Mouse (Mus musculus) kidney, adult 2 months (tissue): ENCODE results near the gene Dnpep. TPM values are rescaled to one million over a fixed set of nuclear protein-coding genes. Genes with fewer than 3 reads are reported as not detected.

Source experiments
- DNase-seq: peaks from one replicate; pipeline ENCODE4 v3.0.0; 2021
- H3K27ac ChIP-seq: fragments of 200-500 bp; 2 replicates; pipeline ENCODE4 v1.5.1; 2012; ENCODE audit warnings: low read depth, low read length, control low read depth, inconsistent platforms; ENCODE audit not compliant: insufficient read depth
- H3K27me3 ChIP-seq: fragments of 200-500 bp; replicated peaks from 2 replicates; pipeline ENCODE4 v1.6.1; 2012; ENCODE audit warnings: mild to moderate bottlenecking, moderate library complexity, low read length, inconsistent platforms; ENCODE audit not compliant: control insufficient read depth, insufficient read depth
- H3K36me3 ChIP-seq: fragments of 200-500 bp; 2 replicates; pipeline ENCODE4 v1.6.1; 2012; ENCODE audit warnings: mild to moderate bottlenecking, moderate library complexity, low read length, inconsistent platforms; ENCODE audit not compliant: control insufficient read depth, insufficient read depth
- H3K4me1 ChIP-seq: fragments of 200-500 bp; 2 replicates; pipeline ENCODE4 v1.6.1; 2011; ENCODE audit warnings: low read length; ENCODE audit not compliant: control insufficient read depth, insufficient read depth
- H3K4me3 ChIP-seq: fragments of 200-500 bp; 2 replicates; pipeline ENCODE4 v1.5.1; 2011; ENCODE audit warnings: mild to moderate bottlenecking, low read depth, low read length, control low read depth; ENCODE audit not compliant: insufficient read depth
- CTCF ChIP-seq: fragments of 200-500 bp; conservative IDR thresholded peaks from 2 replicates; pipeline ENCODE4 v1.5.1; 2011; ENCODE audit warnings: low read depth, mild to moderate bottlenecking, control low read depth, low read length, moderate library complexity, mixed read lengths; ENCODE audit not compliant: insufficient read depth, insufficient read length
- POLR2A ChIP-seq: fragments of 200-500 bp; IDR thresholded peaks from one replicate; pipeline ENCODE4 v1.6.1; 2011; ENCODE audit warnings: low read depth, low read length, control low read depth
- WGBS: fragments of 180-500 bp; shearing (Covaris S2); methylation state at CpG from one replicate; pipeline ENCODE4 v1.1.7; 2018; 5-methylcytosine and 5-hydroxymethylcytosine counted together
- polyA plus RNA-seq: library from polyadenylated mRNA; depleted of rRNA; stranded (reverse); fragments of >200 nt; gene quantifications from 2 replicates; pipeline ENCODE4 v1.2.3, GENCODE M21; 2012

Gene Dnpep
- polyA plus RNA-seq, 1 experiment: 117 TPM

DNA sequence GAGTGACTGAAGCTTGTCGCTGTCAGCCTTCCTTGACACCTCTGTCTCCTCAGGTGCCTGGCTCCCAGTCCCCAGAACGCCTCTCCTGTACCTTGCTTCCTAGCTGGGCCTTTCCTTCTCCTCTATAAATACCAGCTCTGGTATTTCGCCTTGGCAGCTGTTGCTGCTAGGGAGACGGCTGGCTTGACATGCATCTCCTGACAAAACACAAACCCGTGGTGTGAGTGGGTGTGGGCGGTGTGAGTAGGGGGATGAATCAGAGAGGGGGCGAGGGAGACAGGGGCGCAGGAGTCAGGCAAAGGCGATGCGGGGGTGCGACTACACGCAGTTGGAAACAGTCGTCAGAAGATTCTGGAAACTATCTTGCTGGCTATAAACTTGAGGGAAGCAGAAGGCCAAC is 41.6 kb upstream of the Dnpep start:
- Histone ChIP-seq H3K27me3 (0 out of 2 replicates have a peak, but pooled peaks cover 3% of the 10 kb centered on the region), H3K27ac (no peak overlapping the region), H3K4me3 (no peak overlapping the region), H3K36me3 (no peaks in the 10 kb centered on the region), H3K4me1 (no peaks in the 10 kb centered on the region)
- DNase-seq: no peak
- 73% methylated on average over 13 of the region's 13 CpGs for WGBS
- TF ChIP-seq POLR2A (no peak), CTCF (no peak)

DNA sequence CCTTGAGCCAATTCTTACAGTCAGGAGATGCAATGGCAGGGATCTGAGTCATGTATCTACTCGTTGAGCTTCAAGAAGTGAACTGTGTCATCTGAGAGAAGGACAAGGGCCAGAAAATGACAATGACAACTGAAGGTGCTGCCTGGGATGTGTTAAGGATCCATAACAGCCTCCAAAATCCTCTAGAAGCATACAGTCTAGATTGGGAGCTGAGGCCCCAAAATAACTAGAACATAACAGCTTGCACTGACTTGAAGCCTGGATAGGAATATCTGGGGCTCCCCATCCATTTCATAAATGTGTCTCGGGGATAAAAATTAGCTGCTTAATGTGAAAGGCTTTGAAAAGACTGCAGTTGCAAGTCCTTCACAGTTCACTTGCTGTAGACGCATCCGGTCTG is 40.2 kb upstream of the Dnpep start:
- Histone ChIP-seq H3K4me1 (no peaks in the 10 kb centered on the region), H3K27ac (peak overlapping the region; percentile 40; the same call in 1 of the 2 replicates), H3K4me3 (no peak overlapping the region), H3K27me3 (0 out of 2 replicates have a peak, but pooled peaks cover 3% of the 10 kb centered on the region), H3K36me3 (no peaks in the 10 kb centered on the region)
- WGBS: 77% methylated on average over 4 of the region's 4 CpGs
- no peak for DNase-seq
- no peak for TF ChIP-seq POLR2A
- no peak for TF ChIP-seq CTCF

DNA sequence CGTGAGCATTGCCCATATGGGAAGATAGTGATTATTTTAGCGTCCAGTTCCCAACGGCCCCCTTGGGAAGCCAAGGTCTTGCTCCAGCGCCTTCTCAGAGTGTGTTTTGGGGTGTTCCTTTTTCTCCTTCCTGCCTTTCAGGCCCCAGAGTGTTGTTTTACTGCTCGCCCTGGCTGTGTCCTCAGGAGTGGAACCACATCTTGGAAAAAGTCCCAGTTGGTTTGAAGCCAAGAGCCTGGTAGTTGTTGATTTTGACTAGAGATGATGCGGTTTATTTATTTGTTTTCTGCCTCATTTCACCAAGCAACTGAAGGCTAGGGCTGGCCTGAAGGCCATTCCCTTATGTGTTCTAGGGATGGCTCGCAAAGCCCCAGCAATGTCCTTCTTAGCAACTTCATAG is 39.5 kb upstream of the Dnpep start:
- peak; percentile 83 for DNase-seq
- WGBS: 25% methylated on average over 7 of the region's 7 CpGs
- H3K27ac ChIP-seq: peak overlapping the region; percentile 40; the same call in 1 of the 2 replicates

DNA sequence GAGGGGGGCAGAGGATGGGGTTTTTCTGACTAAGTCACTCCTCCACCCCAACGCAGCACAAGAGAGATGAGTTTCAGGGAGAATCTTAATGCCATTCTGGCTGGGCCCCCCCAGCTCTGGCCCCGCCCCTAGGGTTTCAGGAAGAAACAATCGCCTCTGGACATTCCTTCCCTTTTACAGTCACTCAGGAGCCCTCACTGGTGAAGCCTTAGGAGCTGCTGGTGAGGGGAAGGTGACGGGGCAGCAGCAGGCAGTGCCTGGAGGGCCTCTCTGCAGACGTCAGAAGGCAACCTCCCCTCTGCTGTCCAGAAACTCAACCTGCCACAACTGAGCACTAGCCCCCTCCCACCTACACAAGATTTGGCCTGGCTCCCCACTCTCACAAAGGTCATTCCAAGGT is 31.5 kb upstream of the Dnpep start:
- TF ChIP-seq POLR2A (no peak), CTCF (no peak)
- WGBS: 63% methylated on average over 5 of the region's 5 CpGs
- Histone ChIP-seq H3K27ac (no peak overlapping the region), H3K4me1 (no peaks in the 10 kb centered on the region), H3K36me3 (no peaks in the 10 kb centered on the region), H3K27me3 (no peaks in the 10 kb centered on the region), H3K4me3 (no peak overlapping the region)
- no peak for DNase-seq

More for the DNA sequence above, 39.5 kb upstream of the Dnpep start:
- no peaks in the 10 kb centered on the region for H3K4me1 ChIP-seq
- no peaks in the 10 kb centered on the region for H3K36me3 ChIP-seq
- TF ChIP-seq POLR2A: no peak
- TF ChIP-seq CTCF: no peak
- 0 out of 2 replicates have a peak, but pooled peaks cover 3% of the 10 kb centered on the region for H3K27me3 ChIP-seq
- no peak overlapping the region for H3K4me3 ChIP-seq

DNA sequence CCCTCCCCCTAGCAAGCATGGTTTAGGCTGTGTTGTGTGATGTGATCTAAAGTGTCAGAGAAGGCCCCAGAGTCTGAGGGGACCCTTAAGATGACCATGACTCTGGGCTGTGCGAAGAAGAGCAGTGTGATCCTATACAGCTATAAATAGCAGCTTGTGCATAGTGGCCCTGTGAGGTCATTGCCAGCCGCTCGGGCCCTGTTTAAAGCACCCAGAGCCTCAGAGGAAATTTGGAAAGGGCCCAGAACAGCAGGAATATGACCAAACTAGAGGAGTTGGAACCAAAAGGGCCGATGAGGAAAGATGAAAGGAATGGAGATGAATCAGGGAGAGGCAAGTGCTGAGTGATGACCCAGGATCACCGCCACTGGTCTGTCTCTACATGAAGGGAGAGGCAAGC is 29.5 kb upstream of the Dnpep start:
- H3K4me1 ChIP-seq: no peaks in the 10 kb centered on the region
- TF ChIP-seq CTCF (no peak), POLR2A (no peak)
- H3K36me3 ChIP-seq: no peaks in the 10 kb centered on the region
- 77% methylated on average over 5 of the region's 5 CpGs for WGBS
- no peak overlapping the region for H3K27ac ChIP-seq
- DNase-seq: no peak
- no peak overlapping the region for H3K4me3 ChIP-seq
- H3K27me3 ChIP-seq: no peaks in the 10 kb centered on the region

DNA sequence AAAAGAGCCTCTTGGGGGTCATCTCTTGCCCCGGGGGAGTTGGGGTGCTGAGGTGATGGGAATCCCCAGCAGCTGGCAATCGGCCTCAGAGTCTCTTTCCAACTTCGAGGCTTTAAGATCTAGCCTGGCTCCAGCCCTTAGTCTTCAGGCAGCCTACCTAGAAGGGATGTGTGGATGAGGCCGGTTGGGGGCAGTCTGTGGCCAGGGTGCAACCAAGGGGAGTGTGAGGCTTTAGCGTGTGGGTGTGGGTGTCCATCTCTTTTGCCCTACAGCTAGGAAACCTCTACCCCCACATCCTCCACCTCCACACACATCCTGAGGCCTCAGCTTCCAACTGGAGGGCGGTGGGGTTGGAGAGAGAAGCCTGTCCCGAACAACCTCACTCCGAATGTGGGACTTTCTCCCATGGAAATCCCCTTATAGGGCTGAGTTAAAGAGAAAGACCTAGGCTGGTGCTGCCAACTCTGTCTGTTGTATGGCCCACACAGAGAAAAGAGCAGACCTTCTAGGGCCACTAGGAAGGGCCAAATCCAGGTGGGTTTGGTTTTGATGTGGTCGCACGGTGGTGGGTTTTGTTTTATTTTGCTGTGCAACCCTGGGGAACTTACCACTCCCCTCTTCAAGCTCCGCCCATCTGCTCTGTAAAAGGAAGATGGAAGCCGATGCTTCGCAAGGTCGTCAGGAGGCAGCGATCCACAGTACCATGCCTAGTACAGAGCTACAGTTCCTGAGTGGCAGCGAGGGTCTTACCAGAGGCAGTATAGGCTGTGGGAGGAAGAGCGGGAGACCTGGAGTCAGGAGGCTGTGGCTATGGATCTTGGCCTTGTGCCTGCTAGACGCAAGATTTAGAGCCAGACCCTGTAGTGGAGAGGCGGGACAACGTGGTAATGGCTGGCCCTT is 27.5 kb upstream of the Dnpep start:
- WGBS: 39% methylated on average over 20 of the region's 20 CpGs
- no peaks in the 10 kb centered on the region for H3K4me1 ChIP-seq
- no peaks in the 10 kb centered on the region for H3K36me3 ChIP-seq
- H3K27ac ChIP-seq: peak overlapping the region; percentile 71
- no peak overlapping the region; the same call in 1 of the 2 replicates for H3K4me3 ChIP-seq
- no peak for DNase-seq
- TF ChIP-seq CTCF: no peak
- TF ChIP-seq POLR2A: no peak
- H3K27me3 ChIP-seq: no peaks in the 10 kb centered on the region

DNA sequence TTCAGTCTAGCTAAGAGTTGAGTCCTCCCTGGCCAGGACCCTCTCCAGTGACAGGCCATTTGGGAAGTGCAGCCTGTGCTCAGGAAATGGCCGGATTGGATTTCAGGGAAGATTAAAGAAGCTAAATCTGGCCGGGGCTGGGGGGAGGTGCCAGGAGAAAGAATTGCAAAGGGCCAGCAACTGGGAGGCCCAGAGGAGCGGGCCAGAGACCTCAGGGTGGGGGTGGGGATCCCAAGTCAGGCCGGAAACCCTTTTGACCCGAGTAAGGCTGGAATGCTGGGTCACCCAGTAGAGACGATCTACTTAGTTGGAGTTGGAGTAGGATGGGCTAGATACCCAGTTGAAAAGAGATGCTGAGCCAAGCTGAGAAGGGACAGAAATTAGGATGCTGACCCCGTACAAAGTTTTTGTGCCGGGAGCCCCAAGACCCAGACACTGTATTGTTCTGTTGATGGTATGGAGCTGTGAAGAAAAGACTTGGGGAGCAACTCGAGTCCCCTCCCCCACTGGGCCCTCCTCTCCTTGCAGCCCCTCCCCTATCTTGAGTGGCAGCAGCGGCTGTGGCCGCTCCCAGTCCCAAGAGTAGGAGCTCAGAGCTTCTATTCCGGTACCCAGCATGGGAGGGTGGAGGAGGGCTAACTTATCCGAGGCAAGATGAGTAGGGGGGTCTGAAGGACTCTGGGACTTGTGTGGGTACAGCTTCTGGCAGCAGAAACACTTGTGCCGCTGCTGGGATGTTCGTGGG is 26.7 kb upstream of the Dnpep start:
- Histone ChIP-seq H3K4me1 (no peaks in the 10 kb centered on the region), H3K27me3 (no peaks in the 10 kb centered on the region), H3K27ac (peak overlapping the region; percentile 71), H3K36me3 (no peaks in the 10 kb centered on the region), H3K4me3 (no peak overlapping the region; the same call in 1 of the 2 replicates)
- whole genome bisulfite sequencing: 30% methylated on average over 15 of the region's 15 CpGs
- TF ChIP-seq CTCF: no peak
- no peak for TF ChIP-seq POLR2A
- DNase-seq: peak; percentile 53
